In genomic region chr9:96889345-96890021, GRCm38 (mm10) we compare ENCODE assay signal across 8 mouse cellular contexts. TPM values are rescaled to one million over a fixed set of nuclear protein-coding genes. Genes with fewer than 3 reads are reported as not detected.
DNase-seq lines count a peak whose midpoint lies in the region; ATAC-seq and TF ChIP-seq lines count a peak whose summit lies in the region.

No protein-coding gene starts in this region.

- peak; percentile 52 for DNase-seq in adipocyte (ENCODE audit: low spot score)
- DNase-seq in gastrocnemius, postnatal 14 days = peak; percentile 88
- peak; percentile 80 to 86 for DNase-seq in left cerebral cortex, postnatal 25 days (ENCODE audit: low spot score in 2 of 2)
- peak; percentile 88 for DNase-seq in mesoderm, embryonic 11.5 days (ENCODE audit: low read depth, low spot score)
- DNase-seq in right cerebral cortex, postnatal 25 days = peak; percentile 88
- peak; percentile 83 to 88 for DNase-seq in urinary bladder, postnatal 4 days (ENCODE audit: low spot score in 2 of 2)

- peak overlapping the region; percentile 45; the same call in 1 of the 2 replicates for H3K27ac ChIP-seq in cortical plate, adult 2 months (ENCODE audit: insufficient read depth, low read length)

- ATAC-seq in inflammation-experienced regulatory T-cells, adult 6 months = peak; percentile 89

- intact Hi-C loops in gastrocnemius, postnatal 14 days (cut with DNase I; ENCODE audit: low total_unique reads) = loop anchor here (2.0 kb wide), 1 partner anchor 49 kb away; no protein-coding TSS in a partner anchor
- intact Hi-C loops in left cerebral cortex, postnatal 25 days (cut with DNase I) = loop anchor here (2.0 kb wide), 1 partner anchor 51 kb away; no protein-coding TSS in a partner anchor

- peak; percentile 47; the same call in 1 of the 2 replicates for TF ChIP-seq POLR2A in cortical plate, adult 2 months (IDR thresholded peaks at IDR 0.05; ENCODE audit: extremely low read depth, insufficient read depth, low read length)

- TF ChIP-seq CTCF in cortical plate, adult 2 months (IDR thresholded peaks at IDR 0.05; ENCODE audit: extremely low read depth, insufficient read depth, low read length) = 0 out of 2 replicates have a peak, but pooled peaks have one; percentile 22

- peaks cover 1% of the 10 kb centered on the region; the same call in 1 of the 2 replicates for H3K4me1 ChIP-seq in cortical plate, adult 2 months (ENCODE audit: control insufficient read depth, insufficient read depth, low read length)

- H3K4me3 ChIP-seq in cortical plate, adult 2 months (ENCODE audit: insufficient read depth, low read length) = peak overlapping the region; percentile 65

RNA-seq across cellular contexts. Expression of gene Pxylp1, which starts 3.0 kb away (rescaled TPM):
- polyA plus RNA-seq in cortical plate, adult 2 months (2012; rRNA removed) = 10.9 and 11.8 TPM in 2 replicates
- 1 to 10 TPM; 2.2 to 2.4 TPM for total RNA-seq in gastrocnemius, postnatal 14 days (2021)
- 10 to 100 TPM in 2 of 3 experiments, 1 to 10 TPM in 1; 7.9 to 15.6 (median 15.2) TPM for polyA plus RNA-seq in inflammation-experienced regulatory T-cells, adult 6 months (2017; shearing (Covaris generic))
- total RNA-seq in left cerebral cortex, postnatal 25 days (2021) = 10 to 100 TPM; 17.1 to 22.0 TPM

Comparison
In these comparisons a context has a peak if more than half of its experiments do, and no peak if none do; other contexts are left out.
1. Peak in every context shown above with its lines: DNase-seq, ATAC-seq, H3K4me3 ChIP-seq and H3K27ac ChIP-seq.
2. RNA of gene Pxylp1, which starts 3.0 kb away (total RNA-seq): 17.1 to 22.0 TPM in left cerebral cortex, postnatal 25 days; 2.2 to 2.4 TPM in gastrocnemius, postnatal 14 days; every median in the first group is over 4 times any median in the second.